Mouse (Mus musculus): ENCODE results near the gene Tfg. TPM values are rescaled to one million over a fixed set of nuclear protein-coding genes. Genes with fewer than 3 reads are reported as not detected.

The Tfg gene
- polyA plus RNA-seq, 1 experiment from 2014 or later: 154 TPM

Other genes with a start within 250 kb of the Tfg start
- gene Abi3bp, start 239.6 kb downstream of the Tfg start, polyA plus RNA-seq (2016; fragmentation: Nextera tagmentation; extraction: Ambion mirVana): 0.59 and 0.82 TPM in 2 replicates
- not detected in 2 replicates for gene Adgrg7, start 78.4 kb upstream of the Tfg start, polyA plus RNA-seq (2016; fragmentation: Nextera tagmentation; extraction: Ambion mirVana)
- gene Tmem45a, start 168.7 kb upstream of the Tfg start, polyA plus RNA-seq (2016; fragmentation: Nextera tagmentation; extraction: Ambion mirVana): 5.6 and 5.9 TPM in 2 replicates
- gene Lnp1, start 210.6 kb upstream of the Tfg start, polyA plus RNA-seq (2016; fragmentation: Nextera tagmentation; extraction: Ambion mirVana): not detected in 2 replicates

Data from forebrain, embryonic 12.5 days (tissue).